Mouse (Mus musculus) bone marrow macrophage, adult 2 months (primary cell): ENCODE results near the gene Spred3.

Experiments used
- CTCF ChIP-seq: IDR thresholded peaks from 2 replicates; pipeline ENCODE4 v1.5.1; 2012; ENCODE audit warnings: low read depth, mild to moderate bottlenecking, low read length, moderate library complexity
- POLR2A ChIP-seq: IDR thresholded peaks from 2 replicates; pipeline ENCODE4 v1.6.1; 2012; ENCODE audit warnings: mild to moderate bottlenecking, low read depth, low read length, borderline replicate concordance

DNA sequence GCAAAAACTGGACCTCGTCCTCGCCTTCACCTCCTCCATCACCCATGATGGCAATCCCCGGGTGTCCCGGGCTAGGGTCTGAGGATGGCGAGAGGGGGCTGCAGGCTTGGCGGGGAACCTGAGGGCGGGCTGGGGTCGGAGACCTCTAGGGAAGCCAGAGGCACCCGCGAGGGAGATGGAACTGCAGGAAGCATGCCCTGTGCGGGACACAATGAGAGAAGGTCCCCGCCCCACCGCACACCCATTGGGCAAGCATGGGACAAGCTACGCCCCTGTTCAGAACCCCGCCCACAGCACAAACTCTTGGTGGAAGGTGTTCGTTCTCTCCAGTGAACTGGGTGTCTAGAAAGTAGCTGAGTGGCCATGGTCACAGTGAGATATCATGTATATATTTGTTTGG, 45.2 kb downstream of the Spred3 start, which contains the start of gene Ryr1:
- TF ChIP-seq CTCF (no peak), POLR2A (no peak)
